Mouse (Mus musculus) retina, postnatal 7 days (tissue): ENCODE measurements around the gene 1810062G17Rik.

Experiments
- DNase-seq: peaks from one replicate; pipeline ENCODE4 v3.0.0-alpha.2; 2012; ENCODE audit warnings: low read depth, low spot score

Gene 1810062G17Rik

DNA sequence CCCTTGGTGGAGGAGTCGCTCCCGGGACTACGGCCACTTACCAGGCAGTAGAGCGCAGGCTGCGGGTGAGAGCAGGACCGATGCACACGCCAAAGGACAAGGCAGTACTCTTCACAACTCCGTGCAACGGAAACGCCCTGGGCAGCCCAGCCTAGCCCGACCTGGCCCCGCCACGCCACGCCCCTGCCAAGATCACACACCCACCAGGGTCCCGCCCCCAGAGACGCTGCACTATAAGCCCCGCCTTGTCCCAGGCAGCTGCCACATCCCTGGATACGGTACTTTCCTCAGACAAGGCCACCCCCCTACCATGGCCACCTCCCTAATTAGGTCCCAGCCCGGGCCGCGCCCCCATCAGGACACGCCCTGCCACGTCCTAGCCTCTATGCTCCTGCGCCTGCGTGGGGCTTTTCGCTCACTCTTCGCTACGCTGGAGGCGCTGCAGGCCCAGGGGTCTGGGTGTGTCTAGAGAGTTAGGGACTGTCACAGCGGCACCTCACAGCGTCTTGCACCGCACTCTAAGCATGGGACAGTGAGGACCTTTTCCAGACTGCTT lies at the start of gene 1810062G17Rik, which contains the start of gene Anxa5:
Gene 1810062G17Rik, plus strand, starts transcription at position 406 of the 556 bp plus-strand sequence.
Gene Anxa5, minus strand, starts transcription at position 363 of the 556 bp plus-strand sequence.
- peak; percentile 81 for DNase-seq

- no peak for DNase-seq
Observed at GRCm38 (mm10) chr3:36427386-36427785, 48.4 kb upstream of the 1810062G17Rik start.

- DNase-seq = no peak
Observed at GRCm38 (mm10) chr3:36430360-36430759, 45.4 kb upstream of the 1810062G17Rik start.

DNA sequence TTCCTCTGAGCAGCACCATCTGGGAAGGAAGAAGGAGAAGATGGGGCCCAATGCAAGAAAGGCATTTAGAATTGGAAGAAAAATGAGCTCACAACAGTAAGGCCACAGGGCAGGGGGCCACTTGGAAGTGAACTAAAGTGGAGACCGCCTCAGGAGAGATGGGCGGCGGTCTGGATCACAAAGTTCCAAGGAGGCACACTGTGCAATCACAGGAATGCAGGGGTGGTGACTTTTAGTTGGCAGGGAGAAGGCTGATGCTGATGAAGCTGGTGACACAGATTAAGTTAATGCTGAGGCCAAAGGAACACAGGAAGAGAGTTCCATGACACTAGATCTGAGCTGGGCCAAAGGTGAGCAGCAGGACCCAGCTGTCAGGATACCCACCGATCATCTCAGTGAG lies 35.5 kb upstream of the 1810062G17Rik start:
- no peak for DNase-seq

DNA sequence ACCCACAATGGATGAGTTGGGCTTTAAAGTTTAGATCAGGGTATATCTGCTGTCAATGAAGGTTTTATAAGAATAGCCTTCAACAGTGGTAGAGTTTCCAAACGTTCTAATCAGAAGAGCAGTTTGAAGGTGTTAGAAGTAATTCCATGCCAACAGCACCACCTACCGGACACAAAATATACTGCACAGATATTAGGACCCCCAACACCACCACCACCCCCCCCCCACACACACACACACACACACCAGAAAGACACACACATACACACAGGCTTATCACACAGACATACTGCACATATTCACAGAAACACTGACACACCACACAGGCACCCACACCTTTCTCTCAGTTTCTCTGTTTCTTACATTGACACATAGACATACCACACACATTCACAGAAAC lies 33.3 kb upstream of the 1810062G17Rik start:
- DNase-seq = peak; percentile 53

- no peak for DNase-seq
Observed at GRCm38 (mm10) chr3:36446041-36446440, 29.7 kb upstream of the 1810062G17Rik start.

GRCm38 (mm10) chr3:36446506-36446905 lies 29.2 kb upstream of the 1810062G17Rik start:
- no peak for DNase-seq

DNA sequence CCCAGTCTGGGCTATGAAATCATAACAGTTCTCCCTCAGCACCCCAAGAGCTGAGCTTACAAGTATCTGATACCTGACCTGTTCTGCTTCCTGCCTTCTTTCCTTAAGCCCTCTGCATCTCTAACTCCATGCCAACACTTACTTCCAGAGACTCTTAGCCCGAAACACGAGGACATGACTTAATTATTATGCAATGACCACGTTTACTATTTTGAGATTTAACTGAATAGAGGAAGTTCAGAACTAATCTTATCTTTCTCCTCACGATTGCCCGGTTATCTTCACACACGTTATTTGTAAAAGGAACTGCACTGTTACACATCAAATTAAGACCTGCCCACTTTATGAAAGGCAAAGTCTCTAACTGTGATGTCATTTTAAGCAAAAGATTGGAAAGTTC lies 28.8 kb upstream of the 1810062G17Rik start:
- no peak for DNase-seq

- DNase-seq = no peak
Observed at GRCm38 (mm10) chr3:36449292-36450165, 26.2 kb upstream of the 1810062G17Rik start.

- no peak for DNase-seq
Observed at GRCm38 (mm10) chr3:36452502-36452901, 23.2 kb upstream of the 1810062G17Rik start.

GRCm38 (mm10) chr3:36455124-36455523 lies 20.6 kb upstream of the 1810062G17Rik start:
- no peak for DNase-seq

DNA sequence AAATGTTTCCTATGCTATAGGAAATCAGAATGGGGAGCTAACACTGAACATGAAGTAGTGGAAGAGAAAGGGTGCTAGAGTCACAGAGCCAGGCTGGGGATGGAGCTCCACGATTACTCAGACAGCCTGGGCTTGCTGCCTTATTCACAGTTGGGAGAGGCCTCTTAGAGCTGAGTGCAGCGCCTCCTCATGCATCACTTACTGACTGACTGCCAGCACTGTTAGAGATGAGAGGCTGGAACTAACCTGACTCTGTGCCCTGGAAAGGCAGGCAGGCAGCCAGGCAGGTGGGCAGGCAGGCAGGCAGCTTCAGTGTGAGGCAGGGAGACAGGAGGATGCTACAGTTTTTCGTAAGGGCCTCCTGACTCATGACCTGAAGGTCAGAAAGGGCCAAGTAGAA lies 20.2 kb upstream of the 1810062G17Rik start:
- DNase-seq = no peak

DNA sequence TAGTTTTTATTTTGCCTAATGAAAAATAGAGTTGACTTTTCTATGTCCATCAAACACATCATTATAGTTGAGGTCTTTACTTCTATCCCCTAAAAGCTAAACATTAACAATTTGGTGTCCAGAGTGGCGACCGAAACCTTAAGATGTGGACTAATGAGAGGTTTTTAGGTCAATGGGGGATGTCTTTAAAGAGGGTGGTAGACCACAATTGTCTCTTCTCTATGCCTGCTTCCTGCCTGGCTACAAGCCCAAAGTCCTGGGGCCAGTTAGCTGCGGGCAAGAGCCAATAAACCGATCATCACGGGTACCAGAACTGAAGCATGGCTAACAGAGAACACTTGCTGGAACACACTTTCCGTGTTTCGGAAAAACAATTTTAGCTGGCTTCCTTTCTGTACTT lies 15.0 kb upstream of the 1810062G17Rik start:
- DNase-seq = no peak

DNA sequence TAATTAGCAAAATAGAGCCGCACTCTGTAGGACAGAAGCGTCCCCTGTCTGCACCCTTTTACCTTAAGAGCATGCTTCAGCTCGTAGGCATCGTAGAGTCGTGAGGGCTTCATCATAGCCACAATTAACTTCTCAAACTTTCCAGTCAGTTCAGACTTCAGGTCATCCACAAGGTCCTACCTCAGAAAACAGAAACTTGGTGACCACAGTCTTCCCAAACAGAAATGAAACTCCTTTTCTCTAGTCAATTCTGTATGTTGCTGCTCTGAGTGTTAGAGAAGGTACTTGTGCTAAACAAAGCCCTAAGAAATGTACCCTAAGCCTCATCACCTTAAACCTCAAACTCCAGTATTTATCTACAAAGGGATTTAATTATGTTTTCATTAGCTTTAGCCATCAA lies 13.9 kb upstream of the 1810062G17Rik start:
- no peak for DNase-seq

DNA sequence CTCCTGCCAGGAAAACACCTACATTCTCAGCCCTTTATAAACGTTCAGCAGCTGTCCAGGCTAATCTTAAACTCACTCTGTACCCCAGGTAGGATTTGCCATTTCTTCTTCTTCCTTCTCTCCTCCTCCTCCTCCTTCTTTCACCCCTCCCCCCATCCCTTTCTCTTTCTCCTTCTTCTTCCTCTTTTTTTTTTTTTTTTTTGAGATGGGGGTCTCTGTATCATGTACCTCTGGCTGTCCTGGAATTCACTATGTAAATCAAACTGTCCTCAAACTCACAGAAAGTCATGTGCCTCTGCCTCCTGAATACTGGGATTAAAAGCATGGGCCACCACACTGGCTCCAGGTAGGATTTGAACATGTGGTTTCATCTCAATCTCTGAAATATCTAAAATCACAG lies 13.4 kb upstream of the 1810062G17Rik start:
- DNase-seq = no peak

DNA sequence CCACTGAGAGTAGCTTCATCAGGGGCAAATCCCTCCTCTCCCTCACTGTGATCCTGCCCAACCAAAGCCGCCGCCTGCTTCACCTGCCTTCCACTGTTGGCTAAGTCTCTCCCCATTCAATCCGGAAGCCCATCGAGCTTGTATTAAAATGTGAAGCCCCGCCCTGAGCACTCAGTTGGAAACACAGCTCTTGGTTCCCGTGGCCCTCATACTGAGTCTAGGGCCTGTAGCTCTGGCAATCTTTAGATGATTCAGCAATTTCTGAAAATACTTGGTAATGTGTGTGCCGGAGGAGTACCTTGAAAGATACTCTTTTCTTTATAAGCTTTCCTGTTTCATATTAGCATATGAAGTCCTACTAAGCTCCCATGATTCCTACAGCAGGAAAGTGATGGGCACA lies 10.2 kb upstream of the 1810062G17Rik start:
- DNase-seq = no peak

GRCm38 (mm10) chr3:36467632-36468031 lies 8.1 kb upstream of the 1810062G17Rik start:
- DNase-seq = no peak

GRCm38 (mm10) chr3:36468871-36469270 lies 6.9 kb upstream of the 1810062G17Rik start:
- no peak for DNase-seq

DNA sequence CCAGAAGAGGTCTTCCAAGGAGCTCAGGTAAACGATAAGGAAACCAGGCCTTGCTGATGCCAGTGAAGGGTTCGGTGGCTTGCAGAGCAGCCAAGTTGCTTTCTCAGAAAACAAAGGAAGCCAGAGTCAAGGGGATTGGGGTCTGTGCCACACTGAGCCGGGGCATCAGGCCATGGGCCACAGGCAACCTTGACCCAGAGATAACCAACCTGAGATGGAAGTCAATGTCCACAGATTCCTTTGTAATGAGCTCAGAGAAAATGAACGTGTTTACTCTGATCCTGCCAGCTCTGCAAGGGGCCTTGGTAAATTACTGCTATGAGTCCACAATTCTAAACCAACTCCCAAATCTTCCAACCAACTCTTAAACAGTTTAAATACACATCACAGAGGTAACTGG lies 3.9 kb upstream of the 1810062G17Rik start:
- DNase-seq = no peak

DNA sequence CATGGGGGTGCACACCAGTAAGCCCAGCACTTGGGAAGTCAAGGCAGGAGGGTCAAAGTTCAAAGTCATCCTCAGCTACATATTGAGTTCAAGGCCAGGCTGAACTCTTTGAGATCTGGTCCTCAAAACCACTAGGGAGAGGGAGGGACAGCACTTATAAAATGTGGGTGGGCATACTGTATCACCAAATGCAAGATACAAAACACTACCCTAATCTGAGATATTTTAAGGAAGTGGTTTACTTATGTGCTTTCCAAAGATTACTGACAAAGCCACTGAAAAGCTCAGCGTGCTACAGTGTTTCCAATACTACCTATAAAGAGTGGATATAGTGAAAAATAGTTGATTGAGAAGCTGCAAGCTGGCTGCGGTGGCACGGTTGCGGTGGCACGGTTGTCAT lies 2.5 kb upstream of the 1810062G17Rik start:
- no peak for DNase-seq

GRCm38 (mm10) chr3:36474421-36474820 lies 1.3 kb upstream of the 1810062G17Rik start:
- no peak for DNase-seq

GRCm38 (mm10) chr3:36474938-36475483 lies 726 bp upstream of the 1810062G17Rik start:
- DNase-seq = no peak
